Mouse (Mus musculus): ENCODE results near the gene Olfr656.

- TF ChIP-seq CTCF (conservative IDR thresholded peaks at IDR 0.05; ENCODE audit: low read length) (no peak), NANOG (IDR thresholded peaks at IDR 0.05; ENCODE audit: borderline replicate concordance, low read length) (no peak), POU5F1 (IDR thresholded peaks at IDR 0.05; ENCODE audit: borderline replicate concordance, low read length) (no peak)
Measured at GRCm38 (mm10) chr7:104588274-104588673, 25.5 kb upstream of the Olfr656 start.

Measured in E14TG2a.4 (cell line).